Mouse (Mus musculus): ENCODE results near the gene Nrd1.

- TF ChIP-seq CTCF (IDR thresholded peaks at IDR 0.05; ENCODE audit: low read depth), result no peak
- no peak for TF ChIP-seq EP300 (IDR thresholded peaks at IDR 0.05; ENCODE audit: low read depth)
Observed at GRCm38 (mm10) chr4:108959696-108960095, 40.8 kb upstream of the Nrd1 start.
